8 mouse cellular contexts compared by ENCODE assay signal in the genomic region with DNA sequence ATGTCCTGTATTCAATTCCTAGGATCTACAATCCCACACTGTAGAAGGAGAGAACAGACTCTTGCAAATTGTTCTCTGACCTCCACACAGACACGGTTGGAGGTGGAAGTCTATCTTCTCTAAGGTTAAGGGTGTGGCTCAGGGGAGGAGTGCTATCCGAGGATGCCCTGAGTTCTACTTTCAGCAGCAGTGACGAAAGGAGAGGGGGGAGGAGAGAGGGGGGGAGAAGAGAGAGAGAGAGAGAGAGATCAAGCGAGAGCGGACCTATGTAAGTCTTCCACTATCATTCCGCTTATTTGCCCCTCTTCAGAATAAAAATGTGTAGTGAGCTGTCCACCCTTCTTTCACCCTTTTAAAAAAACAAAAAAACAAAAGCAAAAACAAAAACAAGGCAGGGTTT. TPM values are rescaled to one million over a fixed set of nuclear protein-coding genes. Genes with fewer than 3 reads are reported as not detected.
DNase-seq lines count a peak whose midpoint lies in the region; ATAC-seq and TF ChIP-seq lines count a peak whose summit lies in the region.

No protein-coding gene starts in this region.

- TF ChIP-seq POLR2A in kidney, adult 2 months (IDR thresholded peaks at IDR 0.05; ENCODE audit: low read depth, low read length), result no peak

- no peak overlapping the region for H3K4me3 ChIP-seq in kidney, adult 2 months (ENCODE audit: insufficient read depth, low read depth, low read length)

- no peak for TF ChIP-seq CTCF in kidney, adult 2 months (conservative IDR thresholded peaks at IDR 0.05; ENCODE audit: insufficient read depth, insufficient read length, low read depth, low read length)

- peak; percentile 30 for DNase-seq in thymus, postnatal 0 days (ENCODE audit: low spot score)
- DNase-seq in thymus, postnatal 25 days, result no peak
- peak; percentile 63 for DNase-seq in liver
- peak; percentile 75 for DNase-seq in splenic B cell, adult 2 months (ENCODE audit: low read depth, low spot score)
- no peak for DNase-seq in left cerebral cortex, postnatal 36 days (ENCODE audit: low spot score in 2 of 2)
- no peak for DNase-seq in adrenal gland, postnatal 36 days
- DNase-seq in kidney, adult 2 months, result no peak

- peak; percentile 50 for ATAC-seq in erythroid progenitor cell, adult 5-6 weeks (replicated peaks; ENCODE audit: low FRiP score, poor library complexity, severe bottlenecking)

- peaks cover 4% of the 10 kb centered on the region; the same call in 1 of the 2 replicates for H3K4me1 ChIP-seq in kidney, adult 2 months (ENCODE audit: control insufficient read depth, insufficient read depth, low read length)

- H3K36me3 ChIP-seq in splenic B cell, adult 2 months (ENCODE audit: control insufficient read depth, insufficient read depth, low read length, poor library complexity, severe bottlenecking), result no peaks in the 10 kb centered on the region
- no peaks in the 10 kb centered on the region for H3K36me3 ChIP-seq in kidney, adult 2 months (ENCODE audit: control insufficient read depth, insufficient read depth, low read length)

- intact Hi-C loops in left cerebral cortex, postnatal 36 days (cut with DNase I), result loop anchor here (10.0 kb wide), 2 partner anchors 200 to 240 kb away; a partner anchor contains a TSS

- H3K27ac ChIP-seq in kidney, adult 2 months (ENCODE audit: insufficient read depth, low read depth, low read length), result no peak overlapping the region

- no peaks in the 10 kb centered on the region for H3K27me3 ChIP-seq in splenic B cell, adult 2 months (ENCODE audit: control insufficient read depth, insufficient read depth, low read length, poor library complexity, severe bottlenecking)
- no peaks in the 10 kb centered on the region for H3K27me3 ChIP-seq in kidney, adult 2 months (replicated peaks; ENCODE audit: control insufficient read depth, insufficient read depth, low read length)

- 41% methylated on average over 6 of the region's 6 CpGs for WGBS in kidney, adult 2 months

RNA-seq across cellular contexts. Expression of a gene that starts 8.2 kb away (rescaled TPM):
- polyA plus RNA-seq in thymus, postnatal 0 days (2015; fragmentation: Nextera tagmentation; extraction: Ambion mirVana), result 28.2 and 30.5 TPM in 2 replicates
- total RNA-seq in erythroid progenitor cell, adult 5-6 weeks (2015; ENCODE audit: low replicate concordance), result 35.6 and 62.3 TPM in 2 replicates
- total RNA-seq in erythroid progenitor cell, adult 5-6 weeks (2017; ENCODE audit: low replicate concordance), result 80.2 and 225 TPM in 2 replicates
- 10 to 100 TPM; 27.9 to 32.0 TPM for total RNA-seq in left cerebral cortex, postnatal 36 days (2021)
- total RNA-seq in adrenal gland, postnatal 36 days (2021), result 10 to 100 TPM; 25.6 to 51.8 TPM
- 5.5 and 6.4 TPM in 2 replicates for polyA plus RNA-seq in kidney, adult 2 months (2012; rRNA removed)

RNA-seq across cellular contexts. Expression of a gene that starts 22.3 kb away (rescaled TPM):
- not detected in 2 replicates for polyA plus RNA-seq in thymus, postnatal 0 days (2015; fragmentation: Nextera tagmentation; extraction: Ambion mirVana)
- total RNA-seq in erythroid progenitor cell, adult 5-6 weeks (2015; ENCODE audit: low replicate concordance), result not detected in 2 replicates
- total RNA-seq in erythroid progenitor cell, adult 5-6 weeks (2017; ENCODE audit: low replicate concordance), result not detected in 2 replicates
- not detected for total RNA-seq in left cerebral cortex, postnatal 36 days (2021)
- not detected for total RNA-seq in adrenal gland, postnatal 36 days (2021)
- not detected in 2 replicates for polyA plus RNA-seq in kidney, adult 2 months (2012; rRNA removed)

Comparison
In these comparisons a context has a peak if more than half of its experiments do, and no peak if none do; other contexts are left out.
1. DNase-seq: peak in thymus, postnatal 0 days (single experiment), liver (single experiment) and splenic B cell, adult 2 months (single experiment); none in thymus, postnatal 25 days (single experiment), left cerebral cortex, postnatal 36 days (0 of 2), adrenal gland, postnatal 36 days (0 of 2) and kidney, adult 2 months (single experiment).